Mouse (Mus musculus) heart, embryonic 16.5 days (tissue): ENCODE results near the gene Rbm47. TPM values are rescaled to one million over a fixed set of nuclear protein-coding genes. Genes with fewer than 3 reads are reported as not detected.
"Not testable (repeated sequence)": the region's sequence is repeated elsewhere in the genome, so short reads cannot be mapped to it uniquely, and the experiment has no call there.

Source experiments
- ATAC-seq: fragments of 200-750 bp; cut with Nextera tagmentation; replicated peaks from 2 replicates; pipeline ENCODE4 v1.8.0; 2017; ENCODE audit warnings: moderate number of reproducible peaks; ENCODE audit not compliant: insufficient read depth, low FRiP score; ENCODE audit errors: extremely low read depth
- H3K27ac ChIP-seq: fragments of 300-500 bp; sonication (generic); 2 replicates; pipeline ENCODE4 v1.5.1; 2014; ENCODE audit warnings: mild to moderate bottlenecking, low read length, control low read depth, moderate library complexity
- H3K27me3 ChIP-seq: fragments of 300-500 bp; sonication (generic); 2 replicates; pipeline ENCODE4 v1.6.1; 2014; ENCODE audit warnings: low read length, mixed read lengths; ENCODE audit not compliant: control insufficient read depth, insufficient read depth
- H3K36me3 ChIP-seq: fragments of 300-500 bp; sonication (generic); 2 replicates; pipeline ENCODE4 v1.6.1; 2014; ENCODE audit not compliant: control insufficient read depth, insufficient read depth
- H3K4me1 ChIP-seq: fragments of 300-500 bp; sonication (generic); 2 replicates; pipeline ENCODE4 v1.6.1; 2014; ENCODE audit warnings: low read length, mixed read lengths; ENCODE audit not compliant: control insufficient read depth, insufficient read depth
- H3K4me2 ChIP-seq: fragments of 300-500 bp; sonication (generic); 2 replicates; pipeline ENCODE4 v1.6.1; 2014; ENCODE audit warnings: low read depth, mild to moderate bottlenecking, control low read depth, low read length
- H3K4me3 ChIP-seq: fragments of 300-500 bp; sonication (generic); 2 replicates; pipeline ENCODE4 v1.5.1; 2014; ENCODE audit warnings: mild to moderate bottlenecking, control low read depth, low read length
- H3K9ac ChIP-seq: fragments of 300-500 bp; sonication (generic); 2 replicates; pipeline ENCODE4 v1.6.1; 2014; ENCODE audit warnings: low read length, control low read depth
- H3K9me3 ChIP-seq: fragments of 300-500 bp; sonication (generic); replicated peaks from 2 replicates; pipeline ENCODE4 v1.6.1; 2016; ENCODE audit warnings: low read length; ENCODE audit not compliant: control insufficient read depth
- WGBS: fragments of 180-500 bp; shearing (Covaris S2); extraction: QIAGEN DNeasy Blood & Tissue Kit; methylation state at CpG from one replicate; pipeline ENCODE4 v1.1.7; 2014; 5-methylcytosine and 5-hydroxymethylcytosine counted together
- polyA plus RNA-seq: library from polyadenylated mRNA; unstranded; fragments of >200 nt; fragmentation: Nextera tagmentation; extraction: Ambion mirVana; gene quantifications from 2 replicates; pipeline ENCODE4 v1.2.1, GENCODE M21; 2015

The Rbm47 gene
- polyA plus RNA-seq, 1 experiment from 2014 or later, result 6.0 TPM

DNA sequence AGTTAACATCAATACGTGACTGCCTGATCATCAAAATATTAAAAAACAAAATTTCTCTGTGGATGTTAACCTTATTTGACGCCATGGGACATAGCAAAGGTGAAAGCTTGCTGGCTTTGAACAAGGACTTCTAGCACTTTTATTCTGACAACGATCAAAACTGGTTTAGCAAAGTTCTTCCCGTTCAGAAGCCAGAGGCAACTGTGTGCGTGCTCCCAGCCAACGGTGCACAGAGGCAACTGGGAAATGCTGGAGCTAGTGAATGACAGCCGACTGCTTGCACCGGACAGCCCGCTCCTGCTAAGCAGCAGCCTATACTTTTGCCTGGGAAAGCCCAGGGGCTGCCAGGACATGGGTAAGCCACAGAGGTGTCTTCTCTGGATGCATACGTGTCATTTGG is 22.4 kb upstream of the Rbm47 start:
- 76% methylated on average over 10 of the region's 10 CpGs for WGBS
- Histone ChIP-seq H3K9ac (no peak overlapping the region), H3K27ac (no peak overlapping the region)

GRCm38 (mm10) chr5:66193218-66193846 is 20.4 kb upstream of the Rbm47 start:
- Histone ChIP-seq H3K4me2 (no peak overlapping the region), H3K27me3 (no peaks in the 10 kb centered on the region), H3K9ac (no peak overlapping the region), H3K27ac (no peak overlapping the region), H3K9me3 (no peaks in the 10 kb centered on the region), H3K4me3 (no peak overlapping the region), H3K36me3 (no peaks in the 10 kb centered on the region), H3K4me1 (no peaks in the 10 kb centered on the region)
- no peak for ATAC-seq
- 81% methylated on average over 11 of the region's 11 CpGs for WGBS

More for the DNA sequence above, 22.4 kb upstream of the Rbm47 start:
- Histone ChIP-seq H3K4me1 (no peaks in the 10 kb centered on the region), H3K27me3 (no peaks in the 10 kb centered on the region), H3K9me3 (no peaks in the 10 kb centered on the region), H3K36me3 (no peaks in the 10 kb centered on the region), H3K4me2 (no peak overlapping the region), H3K4me3 (no peak overlapping the region)
- no peak for ATAC-seq

- H3K27ac ChIP-seq, result no peak overlapping the region
- WGBS, result 74% methylated on average over 7 of the region's 7 CpGs
- ATAC-seq, result no peak
Measured at GRCm38 (mm10) chr5:66191185-66191503, 18.2 kb upstream of the Rbm47 start.

GRCm38 (mm10) chr5:66190481-66191184 is 17.7 kb upstream of the Rbm47 start:
- Histone ChIP-seq H3K27ac (no peak overlapping the region), H3K4me2 (no peak overlapping the region), H3K27me3 (no peaks in the 10 kb centered on the region), H3K4me3 (no peak overlapping the region), H3K9me3 (no peaks in the 10 kb centered on the region), H3K4me1 (no peaks in the 10 kb centered on the region), H3K36me3 (no peaks in the 10 kb centered on the region), H3K9ac (no peak overlapping the region)
- ATAC-seq, result no peak
- 72% methylated on average over 16 of the region's 16 CpGs for WGBS

More at GRCm38 (mm10) chr5:66191185-66191503, 18.2 kb upstream of the Rbm47 start:
- Histone ChIP-seq H3K27me3 (no peaks in the 10 kb centered on the region), H3K4me2 (no peak overlapping the region), H3K4me1 (no peaks in the 10 kb centered on the region), H3K9ac (no peak overlapping the region), H3K36me3 (no peaks in the 10 kb centered on the region), H3K4me3 (no peak overlapping the region), H3K9me3 (no peaks in the 10 kb centered on the region)

GRCm38 (mm10) chr5:66188591-66188990 is 15.7 kb upstream of the Rbm47 start:
- H3K4me2 ChIP-seq, H3K9ac ChIP-seq, H3K4me3 ChIP-seq, H3K27ac ChIP-seq, H3K36me3 ChIP-seq, H3K4me1 ChIP-seq, H3K9me3 ChIP-seq, ATAC-seq, H3K27me3 ChIP-seq: not testable (repeated sequence)
- WGBS, result 87% methylated on average over 6 of the region's 7 CpGs

DNA sequence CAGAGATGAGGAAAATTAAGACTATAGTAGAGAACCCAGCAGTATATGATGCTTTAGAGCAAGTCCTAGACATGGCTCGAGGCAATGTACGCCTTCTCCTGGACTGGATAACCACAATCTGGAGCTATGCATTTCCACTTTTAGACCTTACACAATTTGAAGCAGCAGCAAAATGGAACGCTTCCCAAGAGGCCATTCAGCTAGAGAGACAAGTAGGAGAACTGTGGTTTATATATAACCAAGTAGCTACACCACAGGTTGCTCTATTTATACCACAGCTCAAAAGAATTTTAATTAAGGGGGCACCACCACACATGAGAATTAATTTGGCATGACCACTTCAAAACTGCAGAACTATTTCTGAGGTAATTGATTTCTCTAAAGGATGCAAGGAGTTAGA is 9.2 kb upstream of the Rbm47 start:
- Histone ChIP-seq H3K27ac (peak overlapping the region; percentile 76), H3K36me3 (no peaks in the 10 kb centered on the region), H3K27me3 (no peaks in the 10 kb centered on the region), H3K4me1 (peaks cover 8% of the 10 kb centered on the region), H3K4me3 (no peak overlapping the region), H3K4me2 (no peak overlapping the region), H3K9ac (no peak overlapping the region), H3K9me3 (no peaks in the 10 kb centered on the region)
- ATAC-seq, result peak; percentile 85
- 53% methylated on average over 3 of the region's 3 CpGs for WGBS

GRCm38 (mm10) chr5:66174160-66174837 is 1.4 kb upstream of the Rbm47 start:
- Histone ChIP-seq H3K9ac (no peak overlapping the region), H3K27ac (no peak overlapping the region), H3K27me3 (no peaks in the 10 kb centered on the region), H3K9me3 (0 out of 2 replicates have a peak, but pooled peaks cover 5% of the 10 kb centered on the region), H3K4me3 (no peak overlapping the region), H3K4me2 (no peak overlapping the region; the same call in 1 of the 2 replicates), H3K4me1 (no peaks in the 10 kb centered on the region), H3K36me3 (no peaks in the 10 kb centered on the region)
- 63% methylated on average over 23 of the region's 23 CpGs for WGBS
- no peak for ATAC-seq

DNA sequence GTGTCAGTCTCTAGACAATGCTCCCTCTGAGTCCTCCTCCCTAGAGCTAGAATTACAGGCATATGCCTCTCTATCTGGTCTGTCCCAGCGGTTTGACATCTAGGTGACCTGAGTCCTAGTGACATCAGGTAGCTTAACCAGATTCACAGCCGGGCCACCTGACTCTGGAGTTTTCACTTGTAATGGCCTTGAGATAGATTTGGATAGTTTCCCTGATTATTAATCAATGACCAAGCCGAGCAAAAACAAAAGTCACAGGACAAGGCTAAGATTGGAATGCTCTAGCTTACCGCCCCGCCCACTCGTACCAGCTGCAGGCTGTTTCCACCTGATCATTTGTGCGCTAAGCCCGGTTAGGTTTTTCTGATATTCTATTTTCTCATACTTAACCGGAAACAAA is 2.3 kb downstream of the Rbm47 start:
- Histone ChIP-seq H3K27ac (no peak overlapping the region), H3K9me3 (no peaks in the 10 kb centered on the region), H3K27me3 (no peaks in the 10 kb centered on the region), H3K4me1 (peaks cover 6% of the 10 kb centered on the region), H3K9ac (no peak overlapping the region), H3K4me3 (no peak overlapping the region), H3K4me2 (no peak overlapping the region), H3K36me3 (no peaks in the 10 kb centered on the region)
- WGBS, result 75% methylated on average over 9 of the region's 9 CpGs
- ATAC-seq, result no peak

- H3K36me3 ChIP-seq, result no peaks in the 10 kb centered on the region
- no peak for ATAC-seq
Measured at GRCm38 (mm10) chr5:66169099-66169485, 3.8 kb downstream of the Rbm47 start.

More at GRCm38 (mm10) chr5:66169099-66169485, 3.8 kb downstream of the Rbm47 start:
- 79% methylated on average over 2 of the region's 2 CpGs for WGBS
- Histone ChIP-seq H3K4me2 (no peak overlapping the region), H3K4me1 (peaks cover 6% of the 10 kb centered on the region), H3K27ac (no peak overlapping the region), H3K27me3 (no peaks in the 10 kb centered on the region), H3K4me3 (no peak overlapping the region), H3K9ac (no peak overlapping the region), H3K9me3 (no peaks in the 10 kb centered on the region)
